Mouse (Mus musculus) lung, postnatal 0 days (tissue): Measurements from ENCODE around the gene Tmem191c.

Experiments used
- CTCF ChIP-seq: IDR thresholded peaks from 2 replicates; pipeline ENCODE4 v1.5.1; 2016; ENCODE audit warnings: antibody characterized with exemption, mild to moderate bottlenecking
- EP300 ChIP-seq: IDR thresholded peaks from 2 replicates; pipeline ENCODE4 v1.6.1; 2016; ENCODE audit warnings: antibody characterized with exemption, mild to moderate bottlenecking, control low read depth

DNA sequence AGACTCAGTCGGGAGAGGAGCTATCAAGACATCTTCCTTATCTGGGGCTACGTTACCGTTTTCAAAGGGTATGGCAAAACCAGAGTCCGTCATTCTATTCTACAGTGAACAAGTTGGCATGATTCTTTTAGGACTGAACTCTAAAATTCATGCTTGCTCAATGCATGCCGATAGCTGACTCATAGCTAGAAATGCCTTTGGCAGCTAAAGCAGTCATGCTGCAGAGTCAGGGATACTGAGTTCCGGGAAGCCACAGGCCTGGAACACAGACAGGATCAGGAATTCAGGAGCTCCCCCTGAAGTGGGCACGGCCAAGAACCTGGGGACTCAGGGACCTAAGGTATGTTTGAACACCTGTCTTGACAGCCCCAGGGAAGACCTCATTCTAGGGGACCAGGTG lies 40.7 kb downstream of the Tmem191c start:
- TF ChIP-seq CTCF (no peak), EP300 (no peak)
